Mouse (Mus musculus) adrenal gland, postnatal 4 days (tissue): ENCODE measurements around the gene Dcaf12l2. TPM values are rescaled to one million over a fixed set of nuclear protein-coding genes. Genes with fewer than 3 reads are reported as not detected.

Experiments
- DNase-seq, 2 experiments: peaks; one replicate each; pipeline ENCODE4 v3.0.0; 2021 to 2022; ENCODE audit warnings: low spot score in 2 of 2, mixed read lengths in 2 of 2
- long read RNA-seq, 2 experiments: library from polyadenylated mRNA; stranded (forward); transcript quantifications; one replicate each; pipeline ENCODE4 v2.0.0; 2021
- total RNA-seq, 2 experiments: library from RNA; stranded (reverse); gene quantifications; 2 replicates each; pipeline ENCODE4 v1.2.3; 2021

Dcaf12l2 gene
- total RNA-seq, result under 1 TPM; 0.48 to 0.54 TPM
- long read RNA-seq, experiment 1, result 0 reads
- long read RNA-seq, experiment 2, result 0 reads

DNA sequence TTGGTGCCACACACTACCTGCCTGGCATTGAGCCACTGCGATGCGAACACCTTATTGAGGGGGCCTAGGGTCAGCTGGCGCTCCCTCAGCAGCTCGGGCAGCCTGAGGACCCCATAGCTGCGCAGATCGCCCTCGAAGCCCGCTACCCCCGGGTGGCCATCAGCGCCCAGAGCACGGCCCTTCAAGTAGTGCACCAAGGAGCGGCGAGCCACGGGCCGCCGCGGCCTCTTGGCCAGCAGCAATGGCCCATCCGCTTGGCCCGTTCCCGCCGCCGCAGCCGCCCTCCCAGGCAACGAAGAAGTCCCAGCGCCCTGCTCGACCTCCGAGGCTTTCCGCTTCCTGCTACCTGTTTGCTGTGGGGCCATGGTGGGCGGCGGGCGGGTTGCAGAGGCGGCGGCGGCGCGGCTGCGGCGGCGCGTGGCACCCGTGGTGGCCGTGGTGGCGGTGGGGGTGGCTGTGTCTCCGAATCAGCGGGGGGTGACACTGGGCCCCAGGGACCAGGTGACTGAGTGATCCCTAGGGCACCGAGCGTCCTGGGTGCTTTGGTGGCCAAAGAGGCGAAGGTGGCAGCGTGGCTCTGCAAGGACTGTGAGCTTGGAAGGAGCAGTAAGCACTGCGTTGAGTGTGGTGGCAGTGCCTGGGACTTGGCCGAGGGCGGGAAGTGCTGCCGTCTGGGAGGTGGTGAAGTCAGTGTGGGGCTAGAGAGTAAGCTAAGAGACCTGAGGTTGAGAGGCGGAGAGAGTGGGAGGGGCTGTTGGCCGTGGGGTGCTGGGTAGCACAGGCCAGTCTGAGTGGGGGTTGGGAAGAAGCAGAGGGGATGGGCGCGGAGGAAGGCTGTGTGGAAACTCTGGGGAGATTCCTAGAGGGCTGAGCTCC, at the start of gene Dcaf12l2:
Gene Dcaf12l2 (minus strand): TSS at position 697 of the 876 bp plus-strand sequence.
- no peak for DNase-seq

DNA sequence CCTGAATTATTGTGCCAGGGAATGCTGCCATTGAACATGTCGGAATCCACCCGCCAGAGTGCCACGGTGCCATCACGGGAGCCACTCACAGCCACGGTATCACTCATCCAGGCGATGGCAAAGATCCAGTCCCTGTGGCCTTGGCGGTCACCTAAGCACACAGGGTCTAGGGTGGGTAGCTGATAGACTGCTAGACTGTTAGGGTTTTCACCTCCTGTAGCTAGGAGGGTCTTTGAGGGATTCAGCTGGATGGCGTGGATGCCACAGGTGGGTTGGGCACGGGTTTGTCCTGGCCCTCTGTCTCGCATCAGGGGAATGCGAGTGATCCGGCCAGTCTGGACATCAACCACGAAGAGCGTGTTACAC, 879 bp downstream of the Dcaf12l2 start:
- DNase-seq, result no peak
